Mouse (Mus musculus) midbrain, embryonic 13.5 days (tissue): ENCODE measurements at regions not wholly inside any gene's neighbourhood (a gene's known extent, or its start where the extent isn't known, plus 50 kb on each side); places are given as distances from the start of the nearest gene placed in this dataset.

Source experiments
- ATAC-seq: fragments of 200-750 bp; cut with Nextera tagmentation; 2 replicates; pipeline ENCODE4 v1.8.0; 2017; ENCODE audit warnings: mild to moderate bottlenecking, moderate TSS enrichment, moderate library complexity
- H3K27ac ChIP-seq: fragments of 300-500 bp; sonication (generic); 2 replicates; pipeline ENCODE4 v1.5.1; 2015; ENCODE audit warnings: inconsistent platforms, mild to moderate bottlenecking, moderate library complexity
- H3K27me3 ChIP-seq: fragments of 300-500 bp; sonication (generic); 2 replicates; pipeline ENCODE4 v1.6.1; 2015; ENCODE audit warnings: mild to moderate bottlenecking, inconsistent platforms
- H3K36me3 ChIP-seq: fragments of 300-500 bp; sonication (generic); 2 replicates; pipeline ENCODE4 v1.6.1; 2015; ENCODE audit warnings: mild to moderate bottlenecking, inconsistent platforms
- H3K4me1 ChIP-seq: fragments of 300-500 bp; sonication (generic); replicated peaks from 2 replicates; pipeline ENCODE4 v1.6.1; 2015; ENCODE audit warnings: inconsistent platforms
- H3K4me2 ChIP-seq: fragments of 300-500 bp; sonication (generic); replicated peaks from 2 replicates; pipeline ENCODE4 v1.6.1; 2015; ENCODE audit warnings: moderate library complexity, mild to moderate bottlenecking, inconsistent platforms
- H3K4me3 ChIP-seq: fragments of 300-500 bp; sonication (generic); replicated peaks from 2 replicates; pipeline ENCODE4 v1.5.1; 2015; ENCODE audit warnings: mild to moderate bottlenecking, inconsistent platforms
- H3K9ac ChIP-seq: fragments of 300-500 bp; sonication (generic); replicated peaks from 2 replicates; pipeline ENCODE4 v1.6.1; 2015; ENCODE audit warnings: mild to moderate bottlenecking, inconsistent platforms
- H3K9me3 ChIP-seq: fragments of 300-500 bp; sonication (generic); 2 replicates; pipeline ENCODE4 v1.6.1; 2016; ENCODE audit warnings: mild to moderate bottlenecking, inconsistent platforms
- WGBS: fragments of 180-500 bp; shearing (Covaris S2); methylation state at CpG from one replicate; pipeline ENCODE4 v1.1.7; 2015; 5-methylcytosine and 5-hydroxymethylcytosine counted together

DNA sequence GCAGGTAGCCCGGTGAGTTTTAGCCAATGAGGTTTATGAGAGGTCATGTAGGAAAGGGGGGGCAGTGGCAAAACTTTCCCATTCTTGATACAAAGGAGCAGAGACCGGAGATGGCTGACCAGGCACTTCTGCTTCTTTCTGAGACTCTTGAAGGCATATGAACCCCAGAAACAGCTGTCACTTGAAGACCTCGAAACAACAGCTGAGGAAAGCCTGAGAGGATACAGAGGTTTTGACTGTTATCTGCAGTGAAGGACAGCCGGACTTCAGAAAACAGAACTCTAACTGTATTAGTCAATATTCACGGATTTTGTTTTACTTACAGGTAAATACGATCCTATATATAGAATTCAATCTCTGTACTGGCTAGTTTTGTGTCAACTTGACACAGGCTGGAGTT lies 50.0 kb upstream of the Tiparp start:
- Histone ChIP-seq H3K27ac (no peak overlapping the region), H3K36me3 (no peaks in the 10 kb centered on the region), H3K4me2 (no peak overlapping the region), H3K4me3 (no peak overlapping the region), H3K9ac (no peak overlapping the region), H3K9me3 (no peaks in the 10 kb centered on the region), H3K4me1 (no peaks in the 10 kb centered on the region), H3K27me3 (no peaks in the 10 kb centered on the region)
- 92% methylated on average over 6 of the region's 6 CpGs for WGBS
- ATAC-seq = no peak

DNA sequence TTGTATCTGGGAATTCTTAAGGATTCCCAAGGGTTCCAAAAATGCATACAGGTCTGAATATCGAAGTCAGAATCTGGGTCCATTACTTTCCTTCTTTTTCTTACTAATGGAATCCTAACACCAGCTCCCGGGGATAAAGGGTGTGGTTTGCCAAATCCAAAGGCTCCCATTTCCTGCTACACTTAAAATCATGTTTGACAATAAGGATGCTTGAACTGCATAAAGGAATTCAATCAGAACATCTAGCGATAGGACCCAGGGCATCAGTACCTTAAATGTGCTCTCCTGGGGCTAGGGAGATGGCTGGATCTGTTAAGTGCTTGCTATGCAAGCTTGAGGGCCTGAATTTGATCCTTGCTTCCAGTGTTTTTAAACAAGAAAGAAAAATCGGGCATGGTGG lies 51.1 kb upstream of the Tiparp start:
- Histone ChIP-seq H3K27ac (0 out of 2 replicates have a peak overlapping the region, but pooled peaks have one; percentile 20), H3K27me3 (no peaks in the 10 kb centered on the region), H3K9me3 (no peaks in the 10 kb centered on the region), H3K4me2 (no peak overlapping the region), H3K4me1 (no peaks in the 10 kb centered on the region), H3K9ac (no peak overlapping the region), H3K4me3 (no peak overlapping the region), H3K36me3 (no peaks in the 10 kb centered on the region)
- WGBS = 79% methylated on average over 4 of the region's 4 CpGs
- no peak for ATAC-seq

DNA sequence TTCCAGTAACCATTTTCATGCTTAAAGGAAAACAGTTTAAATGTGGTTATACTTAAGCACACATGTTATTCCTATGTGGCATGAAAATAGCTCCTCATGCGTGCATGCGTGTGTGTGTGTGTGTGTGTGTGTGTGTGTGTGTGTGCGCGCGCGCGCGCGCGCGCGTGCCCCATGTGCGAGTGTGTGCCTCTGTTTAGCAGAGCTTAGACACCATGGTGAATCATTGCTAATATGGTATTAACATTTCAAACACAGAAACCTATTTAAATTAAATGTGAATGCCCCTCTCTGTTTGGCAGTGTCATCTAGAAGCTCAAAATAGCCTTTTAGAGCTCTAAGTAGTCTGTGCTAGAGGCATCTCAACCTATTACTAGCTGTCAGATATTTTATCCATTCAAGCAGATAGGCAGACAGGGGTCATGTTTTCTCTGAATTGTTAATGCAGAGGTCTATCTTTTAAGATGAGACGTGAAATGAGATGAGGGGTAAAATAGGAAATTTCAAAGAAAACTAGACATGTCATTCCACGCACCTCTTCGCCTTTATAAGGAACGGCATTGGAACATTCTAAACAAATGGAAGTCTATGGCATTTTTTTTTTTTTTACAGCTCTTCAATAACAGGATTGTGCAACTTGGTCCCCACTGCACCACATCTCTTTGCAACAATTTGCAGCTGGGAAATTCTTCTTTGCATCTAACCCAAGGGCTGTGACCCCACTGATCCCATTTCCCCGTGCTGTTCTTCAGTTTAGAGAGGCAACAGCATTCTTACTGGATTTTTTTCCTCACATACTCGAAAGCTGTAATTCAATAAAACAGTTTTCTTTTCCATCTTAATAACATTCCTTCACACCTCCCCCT lies 51.9 kb upstream of the Tiparp start:
- H3K4me1 ChIP-seq = no peaks in the 10 kb centered on the region
- 75% methylated on average over 19 of the region's 19 CpGs for WGBS
- ATAC-seq = peak; percentile 58; the same call in 1 of the 2 replicates

DNA sequence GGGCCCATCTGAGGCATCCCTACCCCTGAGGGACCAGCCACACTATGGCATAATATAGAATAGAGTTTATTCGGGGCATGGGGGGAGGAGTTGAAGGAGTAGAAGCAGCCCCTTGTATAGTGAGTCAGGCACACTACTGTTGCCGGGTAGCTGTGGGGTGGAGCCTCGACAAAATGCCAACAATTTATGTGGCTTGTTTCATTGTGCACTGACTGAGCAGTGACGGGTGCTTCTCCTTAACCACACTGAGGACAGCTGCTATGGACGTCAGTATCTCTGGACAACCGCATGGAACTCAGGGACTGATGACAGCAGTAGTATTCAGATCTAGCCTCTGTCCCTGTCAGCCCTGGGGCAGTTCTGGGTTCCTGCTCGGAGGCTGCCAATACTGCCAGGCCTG lies 53.6 kb upstream of the Tiparp start:
- ATAC-seq = peak; percentile 37; the same call in 1 of the 2 replicates
- Histone ChIP-seq H3K4me1 (no peaks in the 10 kb centered on the region), H3K4me3 (no peak overlapping the region), H3K36me3 (no peaks in the 10 kb centered on the region), H3K27ac (no peak overlapping the region), H3K9me3 (no peaks in the 10 kb centered on the region), H3K9ac (no peak overlapping the region), H3K27me3 (no peaks in the 10 kb centered on the region), H3K4me2 (no peak overlapping the region)
- WGBS = 59% methylated on average over 7 of the region's 7 CpGs

More for the DNA sequence above, 51.9 kb upstream of the Tiparp start:
- Histone ChIP-seq H3K9ac (no peak overlapping the region), H3K9me3 (no peaks in the 10 kb centered on the region), H3K36me3 (no peaks in the 10 kb centered on the region), H3K4me2 (no peak overlapping the region), H3K27ac (no peak overlapping the region), H3K27me3 (no peaks in the 10 kb centered on the region), H3K4me3 (no peak overlapping the region)

DNA sequence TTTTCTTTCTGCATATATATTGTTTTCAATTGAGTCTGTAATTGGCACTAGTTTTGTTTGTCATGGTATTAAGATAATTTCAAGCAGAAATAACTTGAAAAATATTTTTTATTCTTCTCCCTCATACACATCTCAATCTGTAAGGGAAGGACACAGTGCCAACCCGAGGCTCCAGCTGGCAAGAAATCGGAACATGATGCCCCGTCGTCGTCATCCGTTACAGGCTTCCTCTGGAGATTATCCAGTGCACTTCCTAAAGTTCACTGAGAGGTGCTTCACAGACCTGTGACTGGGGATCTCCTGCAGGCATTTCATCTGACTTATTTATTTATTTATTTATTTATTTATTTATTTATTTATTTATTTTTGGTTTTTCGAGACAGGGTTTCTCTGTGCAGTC lies 56.4 kb upstream of the Tiparp start:
- Histone ChIP-seq H3K4me3 (no peak overlapping the region), H3K27me3 (no peaks in the 10 kb centered on the region), H3K9me3 (no peaks in the 10 kb centered on the region), H3K4me1 (no peaks in the 10 kb centered on the region), H3K9ac (no peak overlapping the region), H3K27ac (no peak overlapping the region), H3K36me3 (no peaks in the 10 kb centered on the region), H3K4me2 (no peak overlapping the region)
- ATAC-seq = no peak
- 96% methylated on average over 7 of the region's 7 CpGs for WGBS

DNA sequence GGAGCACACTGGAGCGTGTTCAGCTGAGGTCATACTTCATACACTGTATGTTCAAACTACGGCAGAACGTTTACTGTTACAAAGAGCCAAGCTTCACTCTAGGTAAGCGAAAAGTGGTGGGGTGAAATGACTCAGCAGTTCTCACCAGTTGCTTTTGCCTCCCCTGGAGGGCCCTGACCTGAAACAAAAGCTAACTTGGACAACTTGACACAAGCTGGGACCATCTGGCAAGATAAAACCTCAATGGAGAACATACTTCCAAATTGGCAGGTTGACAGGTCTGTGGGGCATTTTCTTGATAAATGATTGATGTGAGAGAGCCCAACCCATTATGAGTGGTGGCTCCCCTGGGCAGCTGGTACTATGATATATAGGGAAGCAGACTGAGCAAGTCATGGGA lies 59.0 kb upstream of the Tiparp start:
- ATAC-seq = no peak
- Histone ChIP-seq H3K27ac (no peak overlapping the region), H3K4me2 (no peak overlapping the region), H3K9ac (no peak overlapping the region), H3K4me1 (no peaks in the 10 kb centered on the region), H3K27me3 (no peaks in the 10 kb centered on the region), H3K36me3 (no peaks in the 10 kb centered on the region), H3K9me3 (no peaks in the 10 kb centered on the region), H3K4me3 (no peak overlapping the region)
- WGBS = 85% methylated on average over 4 of the region's 4 CpGs

DNA sequence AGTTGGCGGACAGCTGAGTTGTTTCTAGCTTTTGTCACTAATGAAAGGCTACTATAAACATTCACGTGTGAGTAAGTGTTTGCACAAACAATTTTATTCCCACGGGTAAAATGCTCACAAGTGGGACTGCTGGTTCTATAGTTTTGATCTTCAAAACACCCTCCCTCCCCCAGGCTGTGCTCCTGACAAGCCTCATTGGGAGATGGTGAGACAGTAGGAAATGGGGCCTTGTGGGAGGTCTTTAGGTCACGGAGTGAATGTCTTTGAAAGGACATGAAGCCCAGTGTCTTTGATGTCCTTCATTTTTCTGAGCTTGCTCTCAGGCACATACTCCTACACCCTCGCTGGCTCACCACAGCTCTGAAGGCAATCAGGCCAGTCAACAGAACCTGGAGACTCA lies 63.4 kb upstream of the Tiparp start:
- H3K27ac ChIP-seq = no peak overlapping the region
- H3K9me3 ChIP-seq = no peaks in the 10 kb centered on the region
- no peak overlapping the region for H3K9ac ChIP-seq
- peaks cover 4% of the 10 kb centered on the region; the same call in 1 of the 2 replicates for H3K4me1 ChIP-seq
- no peak for ATAC-seq
- H3K4me3 ChIP-seq = no peak overlapping the region
- H3K36me3 ChIP-seq = no peaks in the 10 kb centered on the region
- no peak overlapping the region for H3K4me2 ChIP-seq
- 60% methylated on average over 5 of the region's 5 CpGs for WGBS
- H3K27me3 ChIP-seq = no peaks in the 10 kb centered on the region

DNA sequence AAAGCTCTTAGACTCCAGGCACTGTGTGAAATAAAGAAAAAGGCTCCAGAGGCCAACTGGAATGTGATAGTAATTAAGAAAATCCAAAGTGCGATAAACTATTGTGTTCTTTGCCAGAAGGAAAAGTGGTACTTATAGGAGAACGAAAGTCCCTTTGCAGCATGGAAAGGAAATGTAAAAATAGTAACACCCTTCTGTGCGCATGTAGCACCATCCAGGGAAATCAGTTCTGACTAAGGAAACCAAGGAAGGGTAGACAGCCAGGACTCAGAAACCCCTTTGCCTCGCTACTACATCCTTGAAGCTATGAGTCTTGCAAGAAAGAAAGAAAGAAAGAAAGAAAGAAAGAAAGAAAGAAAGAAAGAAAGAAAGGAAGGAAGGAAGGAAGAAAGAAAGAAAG lies 67.3 kb upstream of the Tiparp start:
- Histone ChIP-seq H3K4me3 (no peak overlapping the region), H3K9ac (no peak overlapping the region), H3K9me3 (0 out of 2 replicates have a peak, but pooled peaks cover 3% of the 10 kb centered on the region), H3K4me2 (no peak overlapping the region), H3K27ac (no peak overlapping the region), H3K36me3 (no peaks in the 10 kb centered on the region), H3K27me3 (no peaks in the 10 kb centered on the region), H3K4me1 (peaks cover 6% of the 10 kb centered on the region)
- 76% methylated on average over 4 of the region's 4 CpGs for WGBS
- no peak for ATAC-seq

DNA sequence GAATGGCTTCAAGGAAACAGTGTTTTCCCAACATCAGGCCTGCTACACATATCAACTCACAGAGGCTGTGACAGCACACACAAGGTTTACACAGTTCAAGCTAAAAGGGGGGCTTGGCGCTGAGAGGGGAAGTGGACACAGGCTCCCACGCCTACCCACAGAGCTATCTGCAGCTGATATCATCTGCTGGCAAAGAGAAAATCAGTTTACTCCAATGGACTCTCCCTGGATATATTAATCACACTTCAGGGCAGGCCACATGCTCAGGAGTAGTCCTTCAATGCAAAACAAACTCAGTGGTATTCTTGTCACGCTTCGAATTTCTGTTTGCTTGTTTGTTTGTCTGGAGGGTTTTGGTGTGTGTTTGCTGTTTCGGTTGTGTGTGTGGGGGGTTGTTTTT lies 67.3 kb upstream of the Ssr3 start:
- H3K4me2 ChIP-seq = no peak overlapping the region
- H3K36me3 ChIP-seq = no peaks in the 10 kb centered on the region
- no peaks in the 10 kb centered on the region for H3K27me3 ChIP-seq
- 81% methylated on average over 5 of the region's 5 CpGs for WGBS
- H3K9me3 ChIP-seq = 0 out of 2 replicates have a peak, but pooled peaks cover 3% of the 10 kb centered on the region
- no peak overlapping the region for H3K9ac ChIP-seq
- H3K4me3 ChIP-seq = no peak overlapping the region
- ATAC-seq = no peak
- peaks cover 10% of the 10 kb centered on the region for H3K4me1 ChIP-seq
- H3K27ac ChIP-seq = no peak overlapping the region

DNA sequence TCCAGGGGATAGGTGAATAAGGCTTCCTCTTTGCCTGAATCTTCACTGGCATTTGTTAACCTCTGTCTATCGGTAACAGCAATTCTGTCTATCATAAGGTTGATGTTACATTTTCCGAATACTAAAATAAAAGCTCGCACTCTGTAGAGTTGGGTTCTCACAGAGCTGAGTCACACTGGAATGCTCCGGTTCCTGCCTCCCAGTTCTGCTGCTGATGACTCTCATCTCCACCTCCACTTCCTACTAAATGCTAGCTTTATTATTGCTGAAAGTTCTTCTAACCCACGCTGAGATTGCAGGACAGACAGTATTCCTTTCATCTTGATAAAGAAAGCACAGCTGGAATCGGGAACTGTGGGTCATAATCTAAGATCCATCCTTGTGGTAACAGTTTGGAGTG lies 65.5 kb upstream of the Ssr3 start:
- no peak overlapping the region for H3K27ac ChIP-seq
- H3K4me3 ChIP-seq = no peak overlapping the region
- H3K9me3 ChIP-seq = 0 out of 2 replicates have a peak, but pooled peaks cover 3% of the 10 kb centered on the region
- H3K36me3 ChIP-seq = no peaks in the 10 kb centered on the region
- no peak for ATAC-seq
- WGBS = 82% methylated on average over 6 of the region's 6 CpGs
- H3K27me3 ChIP-seq = no peaks in the 10 kb centered on the region
- peaks cover 10% of the 10 kb centered on the region for H3K4me1 ChIP-seq
- H3K4me2 ChIP-seq = no peak overlapping the region
- no peak overlapping the region for H3K9ac ChIP-seq

DNA sequence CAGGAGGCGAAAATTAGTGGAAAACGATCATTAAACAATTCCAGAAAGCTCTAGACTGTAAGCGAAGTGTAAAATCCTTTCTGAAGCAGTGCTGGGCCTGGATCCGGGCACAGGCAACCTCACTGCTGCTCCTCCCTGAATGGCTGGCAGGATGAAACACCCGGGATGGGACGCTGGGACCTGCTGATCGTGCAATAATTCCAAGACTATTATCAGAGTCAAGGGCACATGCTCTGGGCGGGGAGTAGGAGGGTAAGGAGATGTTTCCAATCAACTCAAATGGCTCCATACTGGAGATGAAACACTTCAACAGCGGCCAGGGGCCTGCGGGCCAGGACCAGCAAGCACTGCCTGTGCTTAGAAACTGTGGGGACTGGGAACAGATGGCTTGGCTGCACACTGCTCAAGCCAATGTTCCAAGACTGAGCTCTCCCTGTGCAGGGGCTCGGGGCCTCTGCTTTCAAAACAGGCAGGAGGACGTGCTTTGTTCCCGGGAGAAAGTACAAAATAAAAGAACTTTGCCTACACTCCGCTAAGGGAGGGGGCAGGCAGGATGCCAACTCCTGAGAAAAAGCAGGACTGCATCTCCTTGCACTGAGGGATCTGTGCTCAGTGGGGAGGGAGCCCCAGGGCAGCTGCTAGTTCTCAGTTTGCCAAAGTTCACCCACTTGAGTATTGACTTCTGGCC lies 63.3 kb upstream of the Ssr3 start:
- peaks cover 10% of the 10 kb centered on the region for H3K4me1 ChIP-seq
- no peaks in the 10 kb centered on the region for H3K36me3 ChIP-seq
- WGBS = 25% methylated on average over 14 of the region's 14 CpGs
- 0 out of 2 replicates have a peak, but pooled peaks cover 3% of the 10 kb centered on the region for H3K9me3 ChIP-seq
- peak; percentile 98 for ATAC-seq
- H3K4me2 ChIP-seq = 0 out of 2 replicates have a peak overlapping the region, but pooled peaks have one; percentile 0
- no peak overlapping the region for H3K4me3 ChIP-seq
- no peaks in the 10 kb centered on the region for H3K27me3 ChIP-seq
- H3K27ac ChIP-seq = peak overlapping the region; percentile 72
- H3K9ac ChIP-seq = no peak overlapping the region

DNA sequence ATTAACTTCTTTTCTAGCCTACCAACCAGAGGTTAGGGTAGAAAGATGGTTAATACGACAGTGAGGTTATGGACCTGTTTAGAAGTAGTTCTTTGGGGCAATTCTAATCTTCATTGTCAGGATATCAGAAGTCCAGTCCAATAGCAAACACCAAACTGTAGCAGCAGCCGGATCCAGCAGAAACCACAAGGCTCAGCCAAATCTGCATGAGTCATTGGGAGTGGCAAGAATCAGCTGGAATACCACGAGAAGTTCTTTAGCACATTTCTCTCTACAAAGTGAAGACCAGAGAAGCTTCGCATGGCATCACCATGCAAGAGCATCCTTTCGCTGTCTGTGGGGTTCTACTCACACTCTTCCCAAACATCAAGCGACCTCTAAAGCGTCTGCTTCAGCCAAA lies 61.9 kb upstream of the Ssr3 start:
- no peak overlapping the region for H3K4me2 ChIP-seq
- no peaks in the 10 kb centered on the region for H3K27me3 ChIP-seq
- H3K36me3 ChIP-seq = no peaks in the 10 kb centered on the region
- 0 out of 2 replicates have a peak, but pooled peaks cover 3% of the 10 kb centered on the region for H3K9me3 ChIP-seq
- no peak for ATAC-seq
- H3K4me3 ChIP-seq = no peak overlapping the region
- 96% methylated on average over 7 of the region's 7 CpGs for WGBS
- no peak overlapping the region for H3K27ac ChIP-seq
- H3K9ac ChIP-seq = no peak overlapping the region
- peaks cover 6% of the 10 kb centered on the region for H3K4me1 ChIP-seq
